Mouse (Mus musculus): Measurements from ENCODE around the gene Kcnh4.
"Not testable (repeated sequence)": the region's sequence is repeated elsewhere in the genome, so short reads cannot be mapped to it uniquely, and the experiment has no call there.

GRCm38 (mm10) chr11:100790644-100791043 is 30.9 kb upstream of the Kcnh4 start:
- not testable (repeated sequence) for TF ChIP-seq POLR2A (IDR thresholded peaks at IDR 0.05; ENCODE audit: borderline replicate concordance, insufficient read depth, low read length); CTCF (IDR thresholded peaks at IDR 0.05; ENCODE audit: borderline replicate concordance, insufficient read depth, low read depth, low read length)
